10 mouse cellular contexts compared by ENCODE assay signal in genomic region chr11:88661444-88662180, GRCm38 (mm10). TPM values are rescaled to one million over a fixed set of nuclear protein-coding genes. Genes with fewer than 3 reads are reported as not detected.
DNase-seq lines count a peak whose midpoint lies in the region; ATAC-seq and TF ChIP-seq lines count a peak whose summit lies in the region.
"Had no signal": no experiment of that assay in that cellular context is flagged by ENCODE, and none has a peak within 500 bp of the region (broad histone marks: within the 10 kb centered on the region; RNA-seq: fewer than 3 reads in every experiment).

No protein-coding gene starts in this region.

- no peak for ATAC-seq in heart, embryonic 15.5 days (replicated peaks; ENCODE audit: insufficient number of reproducible peaks, insufficient read depth, low FRiP score, low read depth)
- no peak for ATAC-seq in kidney, postnatal 0 days (replicated peaks; ENCODE audit: low FRiP score, low read depth)
- ATAC-seq in stomach, postnatal 0 days (ENCODE audit: low FRiP score, low TSS enrichment): no peak

- H3K9me3 ChIP-seq in heart, embryonic 15.5 days (replicated peaks): no peaks in the 10 kb centered on the region
- no peaks in the 10 kb centered on the region for H3K9me3 ChIP-seq in kidney, postnatal 0 days (replicated peaks; ENCODE audit: low read length)
- no peaks in the 10 kb centered on the region for H3K9me3 ChIP-seq in stomach, postnatal 0 days (ENCODE audit: control insufficient read depth, low read length)
- H3K9me3 ChIP-seq: embryonic facial prominence, embryonic 10.5 days; lung, embryonic 15.5 days had no signal

- peaks cover 9% of the 10 kb centered on the region; the same call in 1 of the 2 replicates for H3K36me3 ChIP-seq in heart, embryonic 15.5 days
- peaks cover 17% of the 10 kb centered on the region for H3K36me3 ChIP-seq in kidney, postnatal 0 days (ENCODE audit: insufficient read depth, low read length)
- no peaks in the 10 kb centered on the region for H3K36me3 ChIP-seq in stomach, postnatal 0 days (ENCODE audit: control insufficient read depth, insufficient read depth, low read length)

- H3K4me2 ChIP-seq in heart, embryonic 15.5 days: no peak overlapping the region
- no peak overlapping the region for H3K4me2 ChIP-seq in kidney, postnatal 0 days (ENCODE audit: low read length)
- H3K4me2 ChIP-seq in stomach, postnatal 0 days (replicated peaks; ENCODE audit: low read depth): no peak overlapping the region
- H3K4me2 ChIP-seq: lung, embryonic 15.5 days had no signal

- H3K27me3 ChIP-seq in heart, embryonic 15.5 days: no peaks in the 10 kb centered on the region
- no peaks in the 10 kb centered on the region for H3K27me3 ChIP-seq in kidney, postnatal 0 days (ENCODE audit: insufficient read depth, low read length)
- no peaks in the 10 kb centered on the region for H3K27me3 ChIP-seq in stomach, postnatal 0 days (ENCODE audit: control insufficient read depth, insufficient read depth, low read length)
- H3K27me3 ChIP-seq: lung, embryonic 15.5 days had no signal

- peak overlapping the region; percentile 66 for H3K27ac ChIP-seq in left cerebral cortex, adult 2 months
- H3K27ac ChIP-seq in heart, embryonic 15.5 days: peak overlapping the region; percentile 55
- H3K27ac ChIP-seq in kidney, postnatal 0 days: peak overlapping the region; percentile 61
- H3K27ac ChIP-seq in stomach, postnatal 0 days (replicated peaks): no peak overlapping the region
- H3K27ac ChIP-seq: embryonic facial prominence, embryonic 10.5 days; lung, embryonic 15.5 days had no signal

- intact Hi-C loops in left cerebral cortex, adult 2 months (cut with DNase I): no loop called here
- intact Hi-C loops in left cerebral cortex, postnatal 36 days (cut with DNase I): no loop called here

- no peak for TF ChIP-seq CTCF in left cerebral cortex, adult 2 months (IDR thresholded peaks at IDR 0.05)
- TF ChIP-seq CTCF in kidney, postnatal 0 days (IDR thresholded peaks at IDR 0.05; ENCODE audit: low read depth): no peak
- TF ChIP-seq CTCF in stomach, postnatal 0 days (IDR thresholded peaks at IDR 0.05; ENCODE audit: low read depth): no peak

- 69% methylated on average over 11 of the region's 11 CpGs for WGBS in heart, embryonic 15.5 days
- WGBS in kidney, postnatal 0 days: 68% methylated on average over 11 of the region's 11 CpGs
- 60% methylated on average over 11 of the region's 11 CpGs for WGBS in stomach, postnatal 0 days

- peaks cover 31% of the 10 kb centered on the region for H3K4me1 ChIP-seq in heart, embryonic 15.5 days (replicated peaks)
- H3K4me1 ChIP-seq in kidney, postnatal 0 days (replicated peaks; ENCODE audit: insufficient read depth, low read length): peaks cover 20% of the 10 kb centered on the region
- no peaks in the 10 kb centered on the region for H3K4me1 ChIP-seq in stomach, postnatal 0 days (replicated peaks; ENCODE audit: control insufficient read depth, insufficient read depth)

- TF ChIP-seq EP300 in stomach, postnatal 0 days (optimal IDR thresholded peaks at IDR 0.05): no peak

- no peak overlapping the region for H3K4me3 ChIP-seq in left cerebral cortex, adult 2 months
- H3K4me3 ChIP-seq in heart, embryonic 15.5 days: no peak overlapping the region
- H3K4me3 ChIP-seq in kidney, postnatal 0 days (replicated peaks; ENCODE audit: low read depth, low read length): no peak overlapping the region
- H3K4me3 ChIP-seq in stomach, postnatal 0 days (ENCODE audit: low read depth, low read length): no peak overlapping the region
- H3K4me3 ChIP-seq: embryonic facial prominence, embryonic 10.5 days; lung, embryonic 15.5 days had no signal

- DNase-seq in left cerebral cortex, adult 2 months (ENCODE audit: extremely low spot score in 1 of 2, low spot score in 2 of 2): no peak
- DNase-seq in left cerebral cortex, postnatal 36 days (ENCODE audit: low spot score in 2 of 2): no peak
- DNase-seq in adrenal gland, postnatal 14 days: peak; percentile 72
- DNase-seq in kidney, postnatal 0 days (ENCODE audit: low spot score): peak; percentile 15
- no peak for DNase-seq in stomach, postnatal 0 days (ENCODE audit: low spot score)
- no peak for DNase-seq in embryo, embryonic 11 days
- DNase-seq in thymus, postnatal 10 days (ENCODE audit: low spot score in 2 of 2): no peak

- peak overlapping the region; percentile 12; the same call in 1 of the 2 replicates for H3K9ac ChIP-seq in heart, embryonic 15.5 days
- H3K9ac ChIP-seq in kidney, postnatal 0 days (ENCODE audit: low read depth, low read length): no peak overlapping the region
- H3K9ac ChIP-seq in stomach, postnatal 0 days (ENCODE audit: low read length): no peak overlapping the region
- H3K9ac ChIP-seq: lung, embryonic 15.5 days had no signal

RNA-seq across cellular contexts. Expression of gene Msi2, which starts 56.7 kb away (rescaled TPM):
- total RNA-seq in left cerebral cortex, adult 2 months (2021): 100 to 1,000 TPM; 126 to 140 TPM
- 100 to 1,000 TPM; 117 to 132 TPM for total RNA-seq in left cerebral cortex, postnatal 36 days (2021)
- total RNA-seq in adrenal gland, postnatal 14 days (2021): 181 and 193 TPM in 2 replicates
- polyA plus RNA-seq in heart, embryonic 15.5 days (2015; fragmentation: Nextera tagmentation; extraction: Ambion mirVana): 17.2 and 19.6 TPM in 2 replicates
- 24.5 and 28.2 TPM in 2 replicates for polyA plus RNA-seq in kidney, postnatal 0 days (2015; fragmentation: Nextera tagmentation; extraction: Ambion mirVana)
- polyA plus RNA-seq in stomach, postnatal 0 days (2015; fragmentation: Nextera tagmentation; extraction: Ambion mirVana): 6.7 and 7.3 TPM in 2 replicates

Comparison
In these comparisons a context has a peak if more than half of its experiments do, and no peak if none do; other contexts are left out.
1. DNase-seq: peak in adrenal gland, postnatal 14 days (single experiment) and kidney, postnatal 0 days (single experiment); none in left cerebral cortex, adult 2 months (0 of 2), left cerebral cortex, postnatal 36 days (0 of 2), stomach, postnatal 0 days (single experiment), embryo, embryonic 11 days (single experiment) and thymus, postnatal 10 days (0 of 2).